Comparison of ENCODE assay signal across 8 mouse cellular contexts in the genomic region with DNA sequence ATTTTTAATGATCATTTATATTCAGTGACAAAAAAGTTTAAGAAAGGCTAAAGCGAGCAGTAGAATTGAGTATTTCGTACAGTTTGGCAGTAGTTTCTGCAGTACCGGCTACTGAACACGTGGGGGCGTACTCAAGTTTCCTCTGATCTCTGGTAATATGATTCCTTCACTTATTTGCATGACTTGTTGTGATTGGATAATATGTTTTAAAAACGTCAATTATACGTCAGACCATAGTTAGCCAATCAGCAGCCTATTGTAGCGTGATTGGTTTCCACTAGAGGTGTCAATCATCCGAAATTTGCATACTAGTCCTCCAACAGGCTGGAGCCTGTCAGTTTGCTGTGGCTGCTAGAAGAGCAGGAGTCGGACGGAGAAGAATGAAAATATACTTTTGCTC.
DNase-seq lines count a peak whose midpoint lies in the region; ATAC-seq and TF ChIP-seq lines count a peak whose summit lies in the region.

No protein-coding gene starts in this region.

- H3K4me1 ChIP-seq in heart, embryonic 16.5 days (ENCODE audit: control insufficient read depth, insufficient read depth, low read length), result peaks cover 26% of the 10 kb centered on the region
- H3K4me1 ChIP-seq in kidney, postnatal 0 days (replicated peaks; ENCODE audit: insufficient read depth, low read length), result peaks cover 21% of the 10 kb centered on the region
- peaks cover 16% of the 10 kb centered on the region for H3K4me1 ChIP-seq in stomach, embryonic 15.5 days

- TF ChIP-seq CTCF in kidney, postnatal 0 days (IDR thresholded peaks at IDR 0.05; ENCODE audit: low read depth), result peak; percentile 84

- WGBS in heart, embryonic 16.5 days, result under 1% methylated on average over 11 of the region's 11 CpGs
- WGBS in kidney, postnatal 0 days, result 0% methylated on average over 11 of the region's 11 CpGs
- under 1% methylated on average over 11 of the region's 11 CpGs for WGBS in stomach, embryonic 15.5 days

- ATAC-seq in erythroid progenitor cell, adult 5-6 weeks (replicated peaks; ENCODE audit: low FRiP score, poor library complexity, severe bottlenecking), result peak; percentile 51
- peak; percentile 85 for ATAC-seq in heart, embryonic 16.5 days (replicated peaks; ENCODE audit: extremely low read depth, insufficient read depth, low FRiP score)
- ATAC-seq in kidney, postnatal 0 days (replicated peaks; ENCODE audit: low FRiP score, low read depth), result peak; percentile 79
- peak; percentile 81 for ATAC-seq in stomach, embryonic 15.5 days (ENCODE audit: insufficient read depth, low FRiP score, low read depth)

- H3K36me3 ChIP-seq in heart, embryonic 16.5 days (ENCODE audit: control insufficient read depth, insufficient read depth), result no peaks in the 10 kb centered on the region
- no peaks in the 10 kb centered on the region for H3K36me3 ChIP-seq in kidney, postnatal 0 days (ENCODE audit: insufficient read depth, low read length)
- H3K36me3 ChIP-seq in stomach, embryonic 15.5 days, result no peaks in the 10 kb centered on the region

- H3K4me3 ChIP-seq in heart, embryonic 16.5 days (ENCODE audit: low read length), result peak overlapping the region; percentile 49; the same call in 1 of the 2 replicates
- H3K4me3 ChIP-seq in kidney, postnatal 0 days (replicated peaks; ENCODE audit: low read depth, low read length), result 0 out of 2 replicates have a peak overlapping the region, but pooled peaks have one; percentile 29
- no peak overlapping the region for H3K4me3 ChIP-seq in stomach, embryonic 15.5 days (replicated peaks)

- peaks cover 15% of the 10 kb centered on the region for H3K27me3 ChIP-seq in heart, embryonic 16.5 days (ENCODE audit: control insufficient read depth, insufficient read depth, low read length)
- peaks cover 2% of the 10 kb centered on the region for H3K27me3 ChIP-seq in kidney, postnatal 0 days (ENCODE audit: insufficient read depth, low read length)
- peaks cover 13% of the 10 kb centered on the region; the same call in 1 of the 2 replicates for H3K27me3 ChIP-seq in stomach, embryonic 15.5 days (replicated peaks)

- H3K9me3 ChIP-seq in heart, embryonic 16.5 days (replicated peaks; ENCODE audit: control insufficient read depth, low read length), result no peaks in the 10 kb centered on the region
- H3K9me3 ChIP-seq in kidney, postnatal 0 days (replicated peaks; ENCODE audit: low read length), result no peaks in the 10 kb centered on the region
- H3K9me3 ChIP-seq in stomach, embryonic 15.5 days, result no peaks in the 10 kb centered on the region

- DNase-seq in A20 (ENCODE audit: low read depth, low spot score), result peak; percentile 93
- DNase-seq in MN1 (ENCODE audit: low spot score), result peak; percentile 79
- peak; percentile 99 for DNase-seq in kidney, postnatal 0 days (ENCODE audit: low spot score)
- DNase-seq in lung, postnatal 4 days, result peak; percentile 72 to 79
- DNase-seq in cerebellum, adult 11-12 months, result no peak

- peak overlapping the region; percentile 90; the same call in 1 of the 2 replicates for H3K27ac ChIP-seq in heart, embryonic 16.5 days (ENCODE audit: low read length)
- peak overlapping the region; percentile 95; the same call in 1 of the 2 replicates for H3K27ac ChIP-seq in kidney, postnatal 0 days
- peak overlapping the region; percentile 95 for H3K27ac ChIP-seq in stomach, embryonic 15.5 days

- H3K9ac ChIP-seq in heart, embryonic 16.5 days (ENCODE audit: low read length), result no peak overlapping the region
- no peak overlapping the region for H3K9ac ChIP-seq in kidney, postnatal 0 days (ENCODE audit: low read depth, low read length)
- H3K9ac ChIP-seq in stomach, embryonic 15.5 days, result no peak overlapping the region

- H3K4me2 ChIP-seq in heart, embryonic 16.5 days (ENCODE audit: low read depth, low read length), result peak overlapping the region; percentile 75
- peak overlapping the region; percentile 59 for H3K4me2 ChIP-seq in kidney, postnatal 0 days (ENCODE audit: low read length)
- H3K4me2 ChIP-seq in stomach, embryonic 15.5 days, result peak overlapping the region; percentile 52; the same call in 1 of the 2 replicates
